Mouse (Mus musculus): ENCODE data around the gene Ube2q2. TPM values are rescaled to one million over a fixed set of nuclear protein-coding genes. Genes with fewer than 3 reads are reported as not detected.
"Not testable (repeated sequence)": the region's sequence is repeated elsewhere in the genome, so short reads cannot be mapped to it uniquely, and the experiment has no call there.

Gene Ube2q2
- polyA plus RNA-seq, 1 experiment from 2014 or later, result 49.8 TPM

- no peaks in the 10 kb centered on the region for H3K36me3 ChIP-seq (replicated peaks; ENCODE audit: control insufficient read depth, insufficient read depth)
- H3K4me2 ChIP-seq (replicated peaks), result no peak overlapping the region
- H3K9me3 ChIP-seq (ENCODE audit: control insufficient read depth, low read length), result no peaks in the 10 kb centered on the region
- 89% methylated on average over 3 of the region's 3 CpGs for WGBS
- no peak overlapping the region for H3K27ac ChIP-seq
- no peaks in the 10 kb centered on the region for H3K27me3 ChIP-seq (ENCODE audit: control insufficient read depth, insufficient read depth, low read length)
- no peak for DNase-seq (ENCODE audit: low spot score)
- H3K4me1 ChIP-seq (replicated peaks; ENCODE audit: control insufficient read depth, insufficient read depth, low read length), result no peaks in the 10 kb centered on the region
- H3K9ac ChIP-seq, result no peak overlapping the region
- no peak overlapping the region for H3K4me3 ChIP-seq (replicated peaks; ENCODE audit: low read length)
- no peak for ATAC-seq (ENCODE audit: low FRiP score)
Measured at GRCm38 (mm10) chr9:55243280-55243679, 94.6 kb downstream of the Ube2q2 start.

- H3K9ac ChIP-seq, result no peak overlapping the region
- H3K27ac ChIP-seq, result no peak overlapping the region
- 87% methylated on average over 3 of the region's 3 CpGs for WGBS
- H3K36me3 ChIP-seq (replicated peaks; ENCODE audit: control insufficient read depth, insufficient read depth), result no peaks in the 10 kb centered on the region
- H3K27me3 ChIP-seq (ENCODE audit: control insufficient read depth, insufficient read depth, low read length), result no peaks in the 10 kb centered on the region
- DNase-seq (ENCODE audit: low spot score), result no peak
- no peaks in the 10 kb centered on the region for H3K9me3 ChIP-seq (ENCODE audit: control insufficient read depth, low read length)
- no peaks in the 10 kb centered on the region for H3K4me1 ChIP-seq (replicated peaks; ENCODE audit: control insufficient read depth, insufficient read depth, low read length)
- ATAC-seq (ENCODE audit: low FRiP score), result no peak
- H3K4me3 ChIP-seq (replicated peaks; ENCODE audit: low read length), result no peak overlapping the region
- no peak overlapping the region for H3K4me2 ChIP-seq (replicated peaks)
Measured at GRCm38 (mm10) chr9:55244079-55244478, 95.4 kb downstream of the Ube2q2 start.

GRCm38 (mm10) chr9:55245057-55245750, 96.5 kb downstream of the Ube2q2 start:
- WGBS, result 91% methylated on average over 1 of the region's 1 CpGs
- not testable (repeated sequence) for H3K27ac ChIP-seq

GRCm38 (mm10) chr9:55246440-55246839, 97.8 kb downstream of the Ube2q2 start:
- WGBS, result 80% methylated on average over 8 of the region's 8 CpGs
- no peak for ATAC-seq (ENCODE audit: low FRiP score)

More at GRCm38 (mm10) chr9:55245057-55245750, 96.5 kb downstream of the Ube2q2 start:
- H3K27me3 ChIP-seq (ENCODE audit: control insufficient read depth, insufficient read depth, low read length); DNase-seq (ENCODE audit: low spot score); H3K9ac ChIP-seq; H3K36me3 ChIP-seq (replicated peaks; ENCODE audit: control insufficient read depth, insufficient read depth); H3K4me3 ChIP-seq (replicated peaks; ENCODE audit: low read length); H3K4me2 ChIP-seq (replicated peaks); ATAC-seq (ENCODE audit: low FRiP score); H3K9me3 ChIP-seq (ENCODE audit: control insufficient read depth, low read length); H3K4me1 ChIP-seq (replicated peaks; ENCODE audit: control insufficient read depth, insufficient read depth, low read length): not testable (repeated sequence)

GRCm38 (mm10) chr9:55246918-55247317, 98.3 kb downstream of the Ube2q2 start:
- no peak overlapping the region for H3K4me3 ChIP-seq (replicated peaks; ENCODE audit: low read length)
- no peaks in the 10 kb centered on the region for H3K4me1 ChIP-seq (replicated peaks; ENCODE audit: control insufficient read depth, insufficient read depth, low read length)
- no peak for DNase-seq (ENCODE audit: low spot score)
- H3K9me3 ChIP-seq (ENCODE audit: control insufficient read depth, low read length), result no peaks in the 10 kb centered on the region
- H3K27ac ChIP-seq, result no peak overlapping the region
- H3K27me3 ChIP-seq (ENCODE audit: control insufficient read depth, insufficient read depth, low read length), result no peaks in the 10 kb centered on the region
- ATAC-seq (ENCODE audit: low FRiP score), result no peak
- 98% methylated on average over 4 of the region's 4 CpGs for WGBS
- no peaks in the 10 kb centered on the region for H3K36me3 ChIP-seq (replicated peaks; ENCODE audit: control insufficient read depth, insufficient read depth)
- H3K4me2 ChIP-seq (replicated peaks), result no peak overlapping the region
- H3K9ac ChIP-seq, result no peak overlapping the region

More at GRCm38 (mm10) chr9:55246440-55246839, 97.8 kb downstream of the Ube2q2 start:
- Histone ChIP-seq H3K36me3 (replicated peaks; ENCODE audit: control insufficient read depth, insufficient read depth) (no peaks in the 10 kb centered on the region), H3K27ac (no peak overlapping the region), H3K4me1 (replicated peaks; ENCODE audit: control insufficient read depth, insufficient read depth, low read length) (no peaks in the 10 kb centered on the region), H3K4me3 (replicated peaks; ENCODE audit: low read length) (no peak overlapping the region), H3K9ac (no peak overlapping the region), H3K9me3 (ENCODE audit: control insufficient read depth, low read length) (no peaks in the 10 kb centered on the region), H3K4me2 (replicated peaks) (no peak overlapping the region), H3K27me3 (ENCODE audit: control insufficient read depth, insufficient read depth, low read length) (no peaks in the 10 kb centered on the region)
- no peak for DNase-seq (ENCODE audit: low spot score)

- H3K4me2 ChIP-seq (replicated peaks), result no peak overlapping the region
- DNase-seq (ENCODE audit: low spot score) (no peak), ATAC-seq (ENCODE audit: low FRiP score) (no peak)
- no peaks in the 10 kb centered on the region for H3K27me3 ChIP-seq (ENCODE audit: control insufficient read depth, insufficient read depth, low read length)
- H3K9me3 ChIP-seq (ENCODE audit: control insufficient read depth, low read length), result no peaks in the 10 kb centered on the region
- no peak overlapping the region for H3K27ac ChIP-seq
- no peaks in the 10 kb centered on the region for H3K36me3 ChIP-seq (replicated peaks; ENCODE audit: control insufficient read depth, insufficient read depth)
- no peak overlapping the region for H3K9ac ChIP-seq
- 82% methylated on average over 4 of the region's 4 CpGs for WGBS
- H3K4me1 ChIP-seq (replicated peaks; ENCODE audit: control insufficient read depth, insufficient read depth, low read length), result no peaks in the 10 kb centered on the region
- no peak overlapping the region for H3K4me3 ChIP-seq (replicated peaks; ENCODE audit: low read length)
Measured at GRCm38 (mm10) chr9:55248465-55248864, 99.8 kb downstream of the Ube2q2 start.

- WGBS, result 84% methylated on average over 6 of the region's 6 CpGs
- H3K27ac ChIP-seq, result no peak overlapping the region
- no peaks in the 10 kb centered on the region for H3K9me3 ChIP-seq (ENCODE audit: control insufficient read depth, low read length)
- DNase-seq (ENCODE audit: low spot score), result no peak
- H3K9ac ChIP-seq, result no peak overlapping the region
- H3K4me3 ChIP-seq (replicated peaks; ENCODE audit: low read length), result no peak overlapping the region
- no peaks in the 10 kb centered on the region for H3K36me3 ChIP-seq (replicated peaks; ENCODE audit: control insufficient read depth, insufficient read depth)
- no peak overlapping the region for H3K4me2 ChIP-seq (replicated peaks)
- no peaks in the 10 kb centered on the region for H3K27me3 ChIP-seq (ENCODE audit: control insufficient read depth, insufficient read depth, low read length)
- no peak for ATAC-seq (ENCODE audit: low FRiP score)
- no peaks in the 10 kb centered on the region for H3K4me1 ChIP-seq (replicated peaks; ENCODE audit: control insufficient read depth, insufficient read depth, low read length)
Measured at GRCm38 (mm10) chr9:55250595-55251247, 102.1 kb downstream of the Ube2q2 start.

- H3K36me3 ChIP-seq (replicated peaks; ENCODE audit: control insufficient read depth, insufficient read depth); H3K27ac ChIP-seq; ATAC-seq (ENCODE audit: low FRiP score); H3K4me3 ChIP-seq (replicated peaks; ENCODE audit: low read length); H3K27me3 ChIP-seq (ENCODE audit: control insufficient read depth, insufficient read depth, low read length); H3K4me2 ChIP-seq (replicated peaks); DNase-seq (ENCODE audit: low spot score); H3K9ac ChIP-seq; H3K9me3 ChIP-seq (ENCODE audit: control insufficient read depth, low read length); H3K4me1 ChIP-seq (replicated peaks; ENCODE audit: control insufficient read depth, insufficient read depth, low read length): not testable (repeated sequence)
- 65% methylated on average over 2 of the region's 2 CpGs for whole genome bisulfite sequencing
Measured at GRCm38 (mm10) chr9:55252097-55252496, 103.4 kb downstream of the Ube2q2 start.

GRCm38 (mm10) chr9:55253849-55254248, 105.2 kb downstream of the Ube2q2 start:
- H3K4me2 ChIP-seq (replicated peaks), result no peak overlapping the region
- no peak overlapping the region for H3K9ac ChIP-seq
- H3K27me3 ChIP-seq (ENCODE audit: control insufficient read depth, insufficient read depth, low read length), result no peaks in the 10 kb centered on the region
- no peak overlapping the region for H3K4me3 ChIP-seq (replicated peaks; ENCODE audit: low read length)
- no peak overlapping the region for H3K27ac ChIP-seq
- DNase-seq (ENCODE audit: low spot score) (no peak), ATAC-seq (ENCODE audit: low FRiP score) (no peak)
- H3K36me3 ChIP-seq (replicated peaks; ENCODE audit: control insufficient read depth, insufficient read depth), result no peaks in the 10 kb centered on the region
- H3K9me3 ChIP-seq (ENCODE audit: control insufficient read depth, low read length), result no peaks in the 10 kb centered on the region
- 73% methylated on average over 1 of the region's 1 CpGs for WGBS
- H3K4me1 ChIP-seq (replicated peaks; ENCODE audit: control insufficient read depth, insufficient read depth, low read length), result no peaks in the 10 kb centered on the region
